Mouse (Mus musculus) right cerebral cortex, postnatal 10 days (tissue): ENCODE results near the gene Fam227b.
A peak's percentile ranks its signal among the peaks of the same experiment; 100 is the strongest.

ENCODE experiments used
- DNase-seq, 2 experiments: peaks; one replicate each; pipeline ENCODE4 v3.0.0; 2021; ENCODE audit warnings: low spot score in 2 of 2

The Fam227b gene

DNA sequence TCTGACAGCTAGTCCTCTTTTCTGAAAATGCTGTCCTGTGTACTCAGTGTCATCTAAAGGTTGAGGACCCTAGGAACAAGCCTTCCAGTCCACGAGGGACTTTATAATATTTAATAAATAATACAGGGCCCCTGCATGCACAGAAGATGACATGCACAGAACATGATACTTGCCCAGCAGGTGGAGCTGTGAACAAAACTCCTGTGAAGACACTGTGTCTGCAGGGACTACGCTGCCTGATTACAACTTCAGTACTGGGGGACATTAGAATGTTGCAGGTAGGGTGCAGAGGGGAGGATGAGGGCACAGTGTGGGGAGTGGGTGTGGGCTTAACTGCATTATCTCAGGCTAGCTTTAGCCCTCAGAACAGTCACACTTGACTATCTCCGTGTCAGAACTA is 145.7 kb downstream of the Fam227b start:
- peak; percentile 49 to 71 for DNase-seq

DNA sequence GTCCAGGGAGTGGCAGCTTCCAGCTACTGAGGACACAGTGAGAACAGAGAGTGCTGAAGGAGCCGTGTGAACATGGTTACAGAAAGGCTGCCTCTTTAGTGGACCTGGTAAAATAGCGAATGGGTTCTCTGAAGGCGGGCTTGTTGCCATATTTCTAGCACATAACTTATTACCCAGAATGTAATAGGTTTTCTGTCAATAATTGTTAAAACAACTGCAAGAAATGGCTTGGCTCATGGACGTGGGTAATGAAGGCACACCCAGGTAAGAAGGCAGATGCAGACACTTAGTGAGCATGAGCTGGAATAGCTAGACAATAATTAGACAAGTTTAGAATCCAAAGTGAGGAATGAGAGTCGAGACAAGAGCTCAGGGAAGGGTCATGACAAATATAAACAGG is 149.5 kb downstream of the Fam227b start:
- no peak for DNase-seq

DNA sequence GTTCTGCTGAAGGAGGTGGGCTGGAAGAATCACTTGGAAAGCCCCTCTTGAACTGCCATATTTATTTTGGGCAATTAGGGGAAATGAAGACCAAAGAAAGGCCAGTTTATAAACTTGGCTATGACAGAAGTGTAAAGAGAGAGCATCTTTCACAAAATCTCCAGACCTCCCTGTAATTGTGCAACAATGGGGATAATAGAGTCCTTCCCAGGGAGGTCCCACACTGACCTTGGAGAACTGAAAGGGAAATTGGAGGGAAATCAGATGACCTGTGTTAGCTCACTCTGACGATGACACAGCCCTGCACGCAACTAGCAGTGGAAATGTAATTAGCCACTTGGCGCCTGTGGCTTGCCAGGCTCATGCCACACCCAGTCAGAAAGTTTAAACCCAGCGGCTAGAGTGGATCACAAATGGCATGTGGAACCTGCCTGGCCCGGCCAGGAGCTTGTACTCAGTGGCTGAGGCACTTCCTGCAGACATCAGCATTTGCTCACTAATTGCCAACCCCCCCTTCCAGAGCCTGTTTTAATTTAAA is 175.9 kb downstream of the Fam227b start:
- DNase-seq, result no peak

DNA sequence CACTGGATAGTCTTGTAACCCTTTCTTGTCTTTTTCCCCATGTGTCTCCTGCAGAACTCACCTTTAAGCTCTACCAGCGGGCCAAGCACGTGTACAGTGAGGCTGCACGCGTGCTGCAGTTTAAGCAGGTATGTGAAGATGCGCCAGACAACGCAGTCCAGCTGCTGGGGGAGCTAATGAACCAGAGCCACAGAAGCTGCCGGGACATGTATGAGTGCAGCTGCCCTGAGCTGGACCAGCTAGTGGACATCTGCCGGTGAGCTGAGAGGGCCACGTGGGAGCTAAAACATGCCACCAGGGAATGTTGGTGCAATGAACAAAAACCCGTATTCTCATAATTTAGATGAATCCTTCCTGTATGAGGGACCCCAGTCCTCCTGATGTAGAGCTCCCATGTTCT is 176.6 kb downstream of the Fam227b start:
- DNase-seq, result no peak

DNA sequence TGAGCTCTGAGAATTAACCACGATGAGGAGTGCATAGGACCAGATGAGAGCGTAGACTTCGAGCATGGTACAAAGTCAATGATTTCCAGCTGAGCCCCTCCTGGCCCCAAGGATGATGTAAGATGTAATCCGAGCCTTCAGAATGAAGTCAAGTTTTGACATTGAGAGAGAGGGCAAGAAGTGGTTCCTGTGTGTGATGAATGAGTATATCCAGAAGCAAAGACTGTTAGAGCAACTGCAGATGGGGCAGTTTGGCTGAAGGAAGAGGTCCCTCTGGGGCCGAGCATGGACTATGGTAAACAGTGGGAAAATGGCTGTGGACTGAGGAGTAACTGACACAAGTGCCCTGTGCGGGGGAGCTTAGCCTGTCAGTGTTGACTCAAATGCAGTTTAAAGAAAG is 178.6 kb downstream of the Fam227b start:
- DNase-seq, result no peak

DNA sequence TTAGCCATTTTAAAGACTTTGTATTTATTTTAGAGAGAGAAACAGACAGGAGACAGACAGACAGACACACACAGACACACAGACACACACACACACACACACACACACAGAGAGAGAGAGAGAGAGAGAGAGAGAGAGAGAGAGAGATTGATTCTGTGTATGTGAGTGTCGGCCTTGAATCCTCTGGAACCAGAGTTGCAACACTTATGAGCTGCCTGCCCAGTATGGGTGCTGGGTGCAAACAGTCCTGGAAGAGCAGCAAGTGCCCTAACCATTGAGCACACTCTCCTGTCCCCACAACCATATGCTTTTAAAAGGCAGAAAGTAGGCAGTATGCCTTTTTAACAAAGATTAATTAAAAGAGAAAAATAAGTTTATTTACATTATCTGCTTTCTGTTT is 183.0 kb downstream of the Fam227b start:
- DNase-seq, result no peak

GRCm38 (mm10) chr2:125948195-125948594 is 203.6 kb downstream of the Fam227b start:
- peak in 1 of 2 experiments; percentile 39 for DNase-seq

- no peak for DNase-seq
Observed at GRCm38 (mm10) chr2:125943301-125943700, 208.5 kb downstream of the Fam227b start.

DNA sequence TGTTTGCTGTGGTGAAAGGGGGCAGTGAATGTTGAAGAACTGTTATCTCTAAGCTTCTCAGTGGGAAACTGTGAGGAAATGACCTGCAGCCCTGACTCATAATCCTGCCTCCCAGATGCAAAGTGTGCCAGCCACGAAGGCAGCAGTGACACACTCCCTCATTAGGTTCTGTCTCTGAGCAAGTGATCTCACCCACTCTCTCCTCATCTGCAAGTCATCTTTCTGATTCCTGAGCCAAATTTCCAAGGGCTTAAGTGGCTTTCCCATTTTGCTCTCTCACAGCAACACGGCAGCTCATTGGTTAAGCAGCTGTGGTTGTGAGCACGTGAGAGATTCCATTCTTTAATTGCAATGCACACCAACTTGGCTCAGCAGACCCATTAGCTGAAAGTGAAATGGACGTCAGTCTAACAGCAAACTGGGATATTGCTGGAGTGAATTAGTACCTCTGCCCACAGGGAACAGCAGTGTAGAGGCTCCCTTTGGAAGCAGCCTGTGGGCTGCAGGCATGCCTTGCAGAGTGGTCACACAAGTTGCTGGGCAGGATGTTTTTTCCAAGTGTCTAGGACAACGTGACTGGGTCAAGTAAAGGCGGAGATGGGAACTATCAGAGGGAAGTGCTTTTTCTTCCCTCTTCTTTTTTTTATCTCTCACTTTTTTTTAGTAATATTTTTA is 210.6 kb downstream of the Fam227b start:
- DNase-seq, result no peak

GRCm38 (mm10) chr2:125938993-125939642 is 212.7 kb downstream of the Fam227b start:
- DNase-seq, result no peak

DNA sequence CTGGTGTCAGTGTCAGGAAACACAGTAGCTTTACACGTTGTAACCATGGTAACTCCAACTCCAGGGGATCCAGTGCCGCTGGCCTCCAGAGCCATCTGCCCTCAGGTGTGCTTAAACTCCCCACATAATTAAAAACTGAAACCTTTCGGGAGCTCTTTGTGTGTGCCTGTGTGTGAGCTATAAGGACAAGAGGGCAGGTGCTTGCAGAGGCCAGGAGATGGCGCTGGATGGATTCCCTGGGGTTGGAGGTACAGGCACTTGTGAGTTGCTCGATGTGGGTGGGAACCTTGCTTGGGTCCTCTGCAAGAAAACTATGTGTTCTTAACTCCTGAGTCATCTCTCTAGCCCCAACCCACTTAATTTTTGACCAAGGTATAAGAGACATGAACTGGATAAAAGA is 215.4 kb downstream of the Fam227b start:
- no peak for DNase-seq

DNA sequence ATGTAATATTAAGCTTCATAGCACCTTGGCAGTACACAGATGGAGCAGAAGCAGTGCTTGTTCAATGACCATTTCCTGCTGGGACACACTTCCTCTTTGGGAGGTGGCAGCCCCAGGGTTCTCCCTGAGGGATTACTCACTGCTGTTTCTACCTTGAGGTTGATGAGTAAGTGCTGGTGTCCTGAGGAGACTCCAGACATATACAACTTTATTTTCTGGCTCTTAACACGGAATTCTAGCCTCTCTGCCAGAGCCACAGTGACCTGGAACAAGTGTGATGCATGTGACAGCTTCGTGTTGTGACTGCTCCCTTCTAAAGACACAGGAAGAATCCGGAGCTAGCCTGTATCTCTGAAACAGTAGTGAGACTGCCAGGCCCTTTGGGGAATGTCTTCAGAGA is 217.8 kb downstream of the Fam227b start:
- DNase-seq, result no peak
